In genomic region chr8:105565401-105565881, GRCm38 (mm10) we compare ENCODE assay signal across 9 mouse cellular contexts. TPM values are rescaled to one million over a fixed set of nuclear protein-coding genes. Genes with fewer than 3 reads are reported as not detected.
A peak's percentile ranks its signal among the peaks of the same experiment; 100 is the strongest.
DNase-seq lines count a peak whose midpoint lies in the region; ATAC-seq and TF ChIP-seq lines count a peak whose summit lies in the region.
"Had no signal": no experiment of that assay in that cellular context is flagged by ENCODE, and none has a peak within 500 bp of the region (broad histone marks: within the 10 kb centered on the region; RNA-seq: fewer than 3 reads in every experiment).

No protein-coding gene starts in this region.

- under 1% methylated on average over 31 of the region's 31 CpGs for WGBS in heart, embryonic 12.5 days
- under 1% methylated on average over 31 of the region's 31 CpGs for WGBS in hindbrain, embryonic 15.5 days

- no peaks in the 10 kb centered on the region for H3K27me3 ChIP-seq in heart, embryonic 12.5 days (replicated peaks)
- H3K27me3 ChIP-seq in C2C12 (ENCODE audit: control insufficient read depth, insufficient read depth, insufficient read length) = no peaks in the 10 kb centered on the region
- H3K27me3 ChIP-seq in hindbrain, embryonic 15.5 days = no peaks in the 10 kb centered on the region

- DNase-seq in heart, adult 11 months = no peak
- DNase-seq in cerebellum, postnatal 10 days = no peak
- DNase-seq in retina, embryonic 14.5 days (ENCODE audit: low spot score) = no peak

- peaks cover 8% of the 10 kb centered on the region; the same call in 1 of the 2 replicates for H3K36me3 ChIP-seq in heart, embryonic 12.5 days
- H3K36me3 ChIP-seq in C2C12 (ENCODE audit: control insufficient read depth, insufficient read depth) = no peaks in the 10 kb centered on the region
- no peaks in the 10 kb centered on the region for H3K36me3 ChIP-seq in hindbrain, embryonic 15.5 days

- peak overlapping the region; percentile 97 for H3K4me3 ChIP-seq in heart, embryonic 12.5 days
- H3K4me3 ChIP-seq in C2C12 (ENCODE audit: insufficient read depth, poor library complexity, severe bottlenecking) = peak overlapping the region; percentile 84
- peak overlapping the region; percentile 77 for H3K4me3 ChIP-seq in cortical plate, adult 2 months (ENCODE audit: insufficient read depth, low read length)
- H3K4me3 ChIP-seq in hindbrain, embryonic 15.5 days = peak overlapping the region; percentile 78

- no peak for TF ChIP-seq POLR2A in cortical plate, adult 2 months (IDR thresholded peaks at IDR 0.05; ENCODE audit: extremely low read depth, insufficient read depth, low read length)

- H3K9ac ChIP-seq in heart, embryonic 12.5 days = peak overlapping the region; percentile 95
- H3K9ac ChIP-seq in hindbrain, embryonic 15.5 days = peak overlapping the region; percentile 87

- H3K79me2 ChIP-seq in C2C12 (ENCODE audit: control insufficient read depth, insufficient read depth) = peaks cover 15% of the 10 kb centered on the region

- peak overlapping the region; percentile 91 for H3K4me2 ChIP-seq in heart, embryonic 12.5 days
- peak overlapping the region; percentile 86 for H3K4me2 ChIP-seq in hindbrain, embryonic 15.5 days

- peak; percentile 70 for ATAC-seq in heart, embryonic 12.5 days (ENCODE audit: insufficient number of reproducible peaks, low FRiP score)
- ATAC-seq in hindbrain, embryonic 15.5 days (ENCODE audit: low FRiP score, low read depth) = peak; percentile 82
- peak; percentile 43 for ATAC-seq in megakaryocyte, adult 5-6 weeks (ENCODE audit: poor library complexity, severe bottlenecking)

- H3K27ac ChIP-seq in heart, embryonic 12.5 days (ENCODE audit: poor library complexity, severe bottlenecking) = peak overlapping the region; percentile 79
- H3K27ac ChIP-seq in cortical plate, adult 2 months (ENCODE audit: insufficient read depth, low read length) = peak overlapping the region; percentile 32
- peak overlapping the region; percentile 89 for H3K27ac ChIP-seq in hindbrain, embryonic 15.5 days (replicated peaks)

- no peaks in the 10 kb centered on the region for H3K9me3 ChIP-seq in heart, embryonic 12.5 days (replicated peaks)
- no peaks in the 10 kb centered on the region for H3K9me3 ChIP-seq in hindbrain, embryonic 15.5 days

- peaks cover 4% of the 10 kb centered on the region for H3K79me3 ChIP-seq in C2C12 (ENCODE audit: low read depth)

- no peak for TF ChIP-seq CTCF in C2C12 (IDR thresholded peaks at IDR 0.05; ENCODE audit: control insufficient read depth, insufficient read depth, insufficient read length)
- no peak for TF ChIP-seq CTCF in cortical plate, adult 2 months (IDR thresholded peaks at IDR 0.05; ENCODE audit: extremely low read depth, insufficient read depth, low read length)

- H3ac ChIP-seq in C2C12 (ENCODE audit: control insufficient read depth, insufficient read length, low read depth) = peak overlapping the region; percentile 81

- H3K4me1 ChIP-seq in heart, embryonic 12.5 days (replicated peaks) = peaks cover 29% of the 10 kb centered on the region
- peaks cover 7% of the 10 kb centered on the region; the same call in 1 of the 2 replicates for H3K4me1 ChIP-seq in cortical plate, adult 2 months (ENCODE audit: control insufficient read depth, insufficient read depth, low read length)
- peaks cover 45% of the 10 kb centered on the region for H3K4me1 ChIP-seq in hindbrain, embryonic 15.5 days (replicated peaks)

TF ChIP-seq in C2C12, 6 proteins besides CTCF, POLR2A, EP300 and RAD21:
- TF ChIP-seq MAX (IDR thresholded peaks at IDR 0.05) = no peak

RNA-seq across cellular contexts. Expression of gene Atp6v0d1, which starts 0.4 kb away (rescaled TPM):
- 51.4 and 52.9 TPM in 2 replicates for polyA plus RNA-seq in heart, embryonic 12.5 days (2016; fragmentation: Nextera tagmentation; extraction: Ambion mirVana)
- polyA plus RNA-seq in C2C12 (2012; fragmentation: generic; extraction: Trizol) = 95.1 TPM
- 359 and 361 TPM in 2 replicates for polyA plus RNA-seq in cortical plate, adult 2 months (2012; rRNA removed)
- 222 and 231 TPM in 2 replicates for polyA plus RNA-seq in hindbrain, embryonic 15.5 days (2015; fragmentation: Nextera tagmentation; extraction: Ambion mirVana)
- total RNA-seq in megakaryocyte, adult 5-6 weeks (2015) = 222 and 239 TPM in 2 replicates
- 86.2 and 101 TPM in 2 replicates for total RNA-seq in megakaryocyte, adult 5-6 weeks (2017)

RNA-seq across cellular contexts. Expression of gene Ripor1, which starts 39.6 kb away (rescaled TPM):
- polyA plus RNA-seq in heart, embryonic 12.5 days (2016; fragmentation: Nextera tagmentation; extraction: Ambion mirVana) = 32.8 and 33.4 TPM in 2 replicates
- 28.7 TPM for polyA plus RNA-seq in C2C12 (2012; fragmentation: generic; extraction: Trizol)
- 47.3 and 49.1 TPM in 2 replicates for polyA plus RNA-seq in cortical plate, adult 2 months (2012; rRNA removed)
- polyA plus RNA-seq in hindbrain, embryonic 15.5 days (2015; fragmentation: Nextera tagmentation; extraction: Ambion mirVana) = 35.2 and 39.3 TPM in 2 replicates
- total RNA-seq in megakaryocyte, adult 5-6 weeks (2015) = 13.5 and 16.9 TPM in 2 replicates
- 1.6 and 2.6 TPM in 2 replicates for total RNA-seq in megakaryocyte, adult 5-6 weeks (2017)

RNA-seq across cellular contexts. Expression of gene Hsd11b2, which starts 46.9 kb away (rescaled TPM):
- polyA plus RNA-seq in heart, embryonic 12.5 days (2016; fragmentation: Nextera tagmentation; extraction: Ambion mirVana) = 1.7 and 1.9 TPM in 2 replicates
- 0.11 TPM for polyA plus RNA-seq in C2C12 (2012; fragmentation: generic; extraction: Trizol)
- not detected in 2 replicates for polyA plus RNA-seq in cortical plate, adult 2 months (2012; rRNA removed)
- 7.2 and 9.7 TPM in 2 replicates for polyA plus RNA-seq in hindbrain, embryonic 15.5 days (2015; fragmentation: Nextera tagmentation; extraction: Ambion mirVana)
- total RNA-seq in megakaryocyte, adult 5-6 weeks (2015) = not detected in 2 replicates
- not detected in 2 replicates for total RNA-seq in megakaryocyte, adult 5-6 weeks (2017)
- total RNA-seq: left cerebral cortex, postnatal 14 days had no signal

Comparison
In these comparisons a context has a peak if more than half of its experiments do, and no peak if none do; other contexts are left out.
1. H3K27ac ChIP-seq: peak in every context shown above with its lines; median percentile 89 in hindbrain, embryonic 15.5 days; 79 in heart, embryonic 12.5 days; 32 in cortical plate, adult 2 months.